Comparison of ENCODE assay signal across 18 mouse cellular contexts in the genomic region with DNA sequence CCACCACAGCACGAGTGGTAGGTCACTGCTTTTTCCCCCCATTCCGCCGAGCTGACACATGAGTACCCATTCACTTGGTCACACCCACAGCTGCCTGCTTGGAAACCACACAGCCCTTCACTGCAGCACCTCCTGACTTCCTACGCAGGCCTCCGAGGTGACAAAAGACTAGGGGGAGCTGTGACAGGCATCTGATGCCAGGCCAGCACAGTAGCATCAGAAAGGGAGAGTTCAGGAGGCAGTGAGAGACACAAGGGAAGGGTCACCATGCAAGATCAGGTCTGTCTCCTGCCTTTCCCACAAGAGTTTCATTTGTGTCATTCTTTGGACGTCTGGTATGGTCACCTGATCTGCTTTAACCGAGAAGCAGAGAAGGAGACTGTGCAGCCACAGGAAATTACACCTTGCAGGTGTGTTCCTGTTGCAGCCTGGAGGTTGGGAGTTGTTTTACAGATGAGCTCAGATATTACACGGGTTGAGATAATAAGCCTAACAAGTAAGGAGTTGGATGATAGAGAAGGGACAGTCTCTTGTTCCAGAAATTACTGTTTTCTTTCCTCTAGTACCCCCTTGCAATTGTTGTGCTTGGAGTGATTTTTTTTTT. TPM values are rescaled to one million over a fixed set of nuclear protein-coding genes. Genes with fewer than 3 reads are reported as not detected.
DNase-seq lines count a peak whose midpoint lies in the region; ATAC-seq and TF ChIP-seq lines count a peak whose summit lies in the region.
"Had no signal": no experiment of that assay in that cellular context is flagged by ENCODE, and none has a peak within 500 bp of the region (broad histone marks: within the 10 kb centered on the region; RNA-seq: fewer than 3 reads in every experiment).

No protein-coding gene starts in this region.

- H3K9me3 ChIP-seq in kidney, embryonic 15.5 days (replicated peaks): no peaks in the 10 kb centered on the region
- H3K9me3 ChIP-seq: heart, embryonic 15.5 days; limb, embryonic 13.5 days; midbrain, embryonic 10.5 days had no signal

- no peak for TF ChIP-seq POLR2A in bone marrow, adult 2 months (IDR thresholded peaks at IDR 0.05; ENCODE audit: borderline replicate concordance, control insufficient read depth, low read depth, low read length)

- H3K4me2 ChIP-seq in kidney, embryonic 15.5 days: no peak overlapping the region
- H3K4me2 ChIP-seq: heart, embryonic 15.5 days; limb, embryonic 13.5 days had no signal

- H3K4me3 ChIP-seq in kidney, embryonic 15.5 days (replicated peaks): no peak overlapping the region
- no peak overlapping the region for H3K4me3 ChIP-seq in bone marrow, adult 2 months (replicated peaks; ENCODE audit: control insufficient read depth, low read depth, low read length)
- H3K4me3 ChIP-seq: heart, embryonic 15.5 days; limb, embryonic 13.5 days; midbrain, embryonic 10.5 days had no signal

- 0 out of 2 replicates have a peak, but pooled peaks cover 5% of the 10 kb centered on the region for H3K4me1 ChIP-seq in kidney, embryonic 15.5 days
- peaks cover 4% of the 10 kb centered on the region; the same call in 1 of the 2 replicates for H3K4me1 ChIP-seq in bone marrow, adult 2 months (ENCODE audit: control insufficient read depth, insufficient read depth, low read length)
- H3K4me1 ChIP-seq: heart, embryonic 15.5 days; limb, embryonic 13.5 days; midbrain, embryonic 10.5 days had no signal

- WGBS in kidney, embryonic 15.5 days: 30% methylated on average over 8 of the region's 8 CpGs
- WGBS in bone marrow, adult 2 months: 2% methylated on average over 8 of the region's 8 CpGs

- no peak overlapping the region for H3K9ac ChIP-seq in kidney, embryonic 15.5 days
- H3K9ac ChIP-seq: heart, embryonic 15.5 days; limb, embryonic 13.5 days; liver, postnatal 0 days had no signal

- no peak for TF ChIP-seq CTCF in bone marrow, adult 2 months (IDR thresholded peaks at IDR 0.05; ENCODE audit: control insufficient read depth, insufficient read depth, low read length)

- 0 out of 2 replicates have a peak, but pooled peaks have one; percentile 12 for ATAC-seq in kidney, embryonic 15.5 days (replicated peaks; ENCODE audit: low FRiP score)
- ATAC-seq: hindbrain, postnatal 0 days; liver, postnatal 0 days had no signal

- no peaks in the 10 kb centered on the region for H3K36me3 ChIP-seq in kidney, embryonic 15.5 days
- H3K36me3 ChIP-seq: heart, embryonic 15.5 days; limb, embryonic 13.5 days; midbrain, embryonic 10.5 days had no signal

- no peaks in the 10 kb centered on the region for H3K27me3 ChIP-seq in kidney, embryonic 15.5 days
- H3K27me3 ChIP-seq: heart, embryonic 15.5 days; limb, embryonic 13.5 days had no signal

- no peak for DNase-seq in kidney, adult 11 months
- DNase-seq in naive thymus-derived CD4-positive, alpha-beta T cell, adult 2 months (ENCODE audit: low read depth): peak; percentile 78
- peak; percentile 66 for DNase-seq in thymus, postnatal 14 days
- DNase-seq in right cerebral cortex, postnatal 25 days: no peak
- DNase-seq in right cerebral cortex, postnatal 10 days (ENCODE audit: low spot score in 2 of 2): no peak
- no peak for DNase-seq in MN1 (ENCODE audit: low spot score)
- DNase-seq: adrenal gland, postnatal 25 days; kidney, postnatal 4 days; liver, postnatal 0 days; retina, postnatal 1 day had no signal

- no peak overlapping the region for H3K27ac ChIP-seq in kidney, embryonic 15.5 days
- peak overlapping the region; percentile 18; the same call in 1 of the 2 replicates for H3K27ac ChIP-seq in bone marrow, adult 2 months (ENCODE audit: control insufficient read depth, insufficient read depth, low read depth, low read length, poor library complexity)
- H3K27ac ChIP-seq: heart, embryonic 15.5 days; hindbrain, postnatal 0 days; limb, embryonic 13.5 days; midbrain, embryonic 10.5 days had no signal

RNA-seq across cellular contexts. Expression of a gene that starts 30.9 kb away (rescaled TPM):
- not detected in 2 replicates for polyA plus RNA-seq in kidney, embryonic 15.5 days (2015; fragmentation: Nextera tagmentation; extraction: Ambion mirVana)
- polyA plus RNA-seq in bone marrow, adult 2 months (2011; ENCODE audit: insufficient read depth, insufficient read length, low replicate concordance, missing spikeins): not detected in 2 replicates
- polyA plus RNA-seq: hindbrain, postnatal 0 days; limb, embryonic 13.5 days; midbrain, embryonic 10.5 days; neural tube, embryonic 11.5 days; stomach, embryonic 16.5 days had no signal

Comparison
In these comparisons a context has a peak if more than half of its experiments do, and no peak if none do; other contexts are left out.
1. DNase-seq: peak in naive thymus-derived CD4-positive, alpha-beta T cell, adult 2 months (single experiment) and thymus, postnatal 14 days (single experiment); none in kidney, adult 11 months (single experiment), right cerebral cortex, postnatal 25 days (single experiment), right cerebral cortex, postnatal 10 days (0 of 2) and MN1 (single experiment).